Mouse (Mus musculus): ENCODE results near the gene Aldob.

Aldob gene

DNA sequence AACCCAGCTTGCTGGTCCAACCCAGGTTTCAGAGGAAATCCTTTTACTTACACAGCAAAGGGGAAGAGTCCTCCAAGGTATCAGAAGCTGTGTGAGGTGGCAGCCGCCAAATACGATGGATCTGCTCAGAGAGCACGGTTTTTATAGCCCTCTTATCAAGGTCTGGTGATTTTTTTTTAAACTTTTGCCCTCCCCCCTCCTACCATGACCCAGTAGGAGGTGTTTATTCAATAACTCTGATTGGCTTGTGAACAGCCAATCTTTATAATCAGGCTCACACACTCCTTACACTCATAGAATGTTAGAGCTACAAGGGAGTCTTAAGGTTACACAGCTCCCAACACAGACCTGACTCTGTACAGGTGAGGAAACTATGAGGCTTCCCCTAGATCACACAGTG lies at the start of gene Aldob:
Gene Aldob, minus strand, starts transcription at position 164 of the 400 bp plus-strand sequence.
- no peak for DNase-seq (ENCODE audit: low spot score in 2 of 2)

GRCm38 (mm10) chr4:49597183-49598100 lies 48.1 kb upstream of the Aldob start, which contains the start of gene Tmem246:
TSS of gene Tmem246 (minus strand) at chr4:49597876.
- DNase-seq (ENCODE audit: low spot score in 2 of 2) = peak; percentile 62 to 82

DNA sequence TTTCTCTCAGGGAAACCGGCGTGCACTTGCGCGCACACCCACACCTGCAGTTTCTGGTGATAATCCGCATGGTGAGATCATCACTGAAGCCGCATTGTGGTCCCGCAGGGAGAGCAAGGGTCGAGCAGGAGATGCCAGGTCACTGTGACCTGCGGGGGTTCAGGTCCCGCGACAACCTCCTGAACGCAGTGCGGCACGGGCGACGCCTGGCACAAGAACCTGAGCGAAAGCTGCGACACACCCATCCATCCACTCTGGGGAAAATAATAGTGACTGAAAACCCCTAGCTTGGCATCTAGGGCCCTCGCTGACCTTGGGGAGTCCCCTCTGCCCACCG lies 47.5 kb upstream of the Aldob start:
- no peak for DNase-seq (ENCODE audit: low spot score in 2 of 2)

- no peak for DNase-seq (ENCODE audit: low spot score in 2 of 2)
Observed at GRCm38 (mm10) chr4:49590152-49590551, 40.8 kb upstream of the Aldob start.

DNA sequence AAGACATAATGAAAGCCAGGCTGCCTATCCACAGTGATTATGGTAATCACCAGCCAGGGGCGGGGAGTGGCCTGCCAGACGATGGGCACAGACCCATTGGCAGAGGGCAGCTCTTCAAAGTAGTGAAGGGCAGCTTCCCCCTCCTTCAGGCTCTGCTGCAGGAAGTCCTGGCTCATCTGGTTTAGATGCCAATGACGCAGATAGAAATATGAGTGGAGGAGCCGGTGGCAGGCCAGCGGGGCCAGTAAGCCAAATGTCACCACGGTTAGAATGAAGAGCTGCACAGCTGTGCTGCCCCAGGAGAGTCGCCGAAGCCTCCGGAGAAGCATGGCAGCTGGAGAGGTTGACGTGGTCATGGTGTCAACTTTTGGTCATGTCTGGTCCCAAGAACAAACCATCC lies 37.5 kb upstream of the Aldob start:
- no peak for DNase-seq (ENCODE audit: low spot score in 2 of 2)

DNA sequence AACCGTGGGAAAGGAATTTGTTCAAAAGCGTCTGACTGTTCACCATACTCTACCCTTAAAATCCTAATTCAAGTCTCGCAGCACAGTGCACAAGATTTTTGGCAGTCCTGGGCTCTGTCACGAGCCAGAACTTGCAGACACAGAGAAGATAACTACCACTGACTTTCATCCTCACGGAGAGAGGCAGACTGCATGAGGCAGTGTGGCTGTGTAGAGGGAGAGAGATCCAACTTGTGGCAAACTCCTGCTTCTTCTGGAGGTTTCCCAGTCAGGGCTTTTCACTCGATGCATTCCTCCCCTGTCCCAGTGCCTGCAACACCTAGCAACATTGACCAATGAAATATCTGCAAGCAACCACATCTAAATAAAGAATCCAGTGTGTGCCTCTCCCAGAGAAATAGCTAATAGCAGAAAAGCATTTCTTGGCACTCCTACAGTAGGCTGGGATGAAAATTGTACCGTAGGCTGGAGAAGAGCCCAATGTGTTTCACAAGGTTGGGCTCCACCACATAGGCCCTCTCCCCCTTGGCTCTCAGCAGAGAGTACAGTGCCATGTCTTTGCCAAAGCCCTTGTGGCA lies 36.3 kb upstream of the Aldob start:
- DNase-seq (ENCODE audit: low spot score in 2 of 2) = no peak

GRCm38 (mm10) chr4:49583965-49584831 lies 34.9 kb upstream of the Aldob start:
- DNase-seq (ENCODE audit: low spot score in 2 of 2) = peak; percentile 42 to 49

- DNase-seq (ENCODE audit: low spot score in 2 of 2) = no peak
Observed at GRCm38 (mm10) chr4:49581256-49581655, 31.9 kb upstream of the Aldob start.

GRCm38 (mm10) chr4:49572194-49572593 lies 22.8 kb upstream of the Aldob start:
- no peak for DNase-seq (ENCODE audit: low spot score in 2 of 2)

GRCm38 (mm10) chr4:49567613-49568012 lies 18.3 kb upstream of the Aldob start:
- peak; percentile 38 to 54 for DNase-seq (ENCODE audit: low spot score in 2 of 2)

DNA sequence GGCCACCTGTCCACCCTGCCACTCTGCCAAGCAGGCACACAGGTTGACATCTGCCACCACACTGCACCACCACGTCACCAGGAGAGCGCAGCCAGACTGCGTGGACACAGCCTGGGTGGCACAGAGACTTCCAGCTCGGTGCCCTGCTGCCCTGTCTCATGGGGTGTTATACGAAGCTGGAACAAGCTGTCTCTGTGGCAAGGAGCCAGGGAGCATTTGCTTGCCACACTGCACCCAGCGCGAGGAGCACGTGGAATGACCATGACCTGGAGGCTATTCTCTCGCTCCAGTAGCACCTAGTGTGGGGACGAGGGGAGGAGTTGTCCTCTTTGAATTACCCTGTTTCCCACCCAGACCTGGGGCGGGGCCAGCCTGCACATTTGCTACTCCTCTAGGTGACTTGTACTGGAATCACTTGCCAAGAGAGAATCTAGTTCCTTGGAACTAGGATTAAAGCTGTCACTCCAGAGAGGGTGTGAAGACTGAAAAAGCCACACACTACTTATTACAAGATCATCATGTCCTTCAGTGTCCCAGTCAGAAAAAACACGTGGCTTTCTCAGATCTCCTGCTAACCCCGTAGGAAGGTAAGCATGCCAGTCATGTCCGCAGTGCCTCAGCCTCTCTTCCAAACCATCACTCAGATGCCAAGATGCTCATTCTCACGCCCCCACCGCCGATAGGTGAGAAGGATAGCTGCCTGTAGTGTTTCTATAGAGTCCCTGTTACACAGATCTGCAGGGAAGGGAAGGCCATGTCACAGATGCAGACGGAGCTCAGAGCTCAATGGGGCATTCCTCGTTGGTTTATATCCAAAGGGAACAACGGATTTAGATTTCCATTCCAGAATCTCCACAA lies 10.8 kb upstream of the Aldob start:
- DNase-seq (ENCODE audit: low spot score in 2 of 2) = no peak

DNA sequence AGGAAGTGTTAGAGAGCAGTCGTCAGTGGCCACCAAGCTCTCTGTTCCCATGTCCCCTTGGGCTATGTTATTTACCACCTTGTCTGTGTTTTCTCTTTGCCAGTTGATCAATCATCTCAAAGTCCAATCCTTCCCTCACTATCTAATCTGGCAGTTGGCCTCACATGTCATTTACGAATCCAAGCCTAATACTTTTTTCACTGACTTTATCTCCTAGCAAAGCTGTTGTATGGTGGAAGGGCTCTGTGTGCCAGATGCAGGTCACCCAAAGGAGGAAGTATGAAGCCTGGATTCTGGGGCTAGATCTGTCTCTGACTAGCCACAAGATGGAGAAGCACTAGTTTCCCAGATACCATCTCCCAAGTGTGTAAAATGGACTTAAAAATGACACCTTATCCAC lies 8.8 kb upstream of the Aldob start:
- no peak for DNase-seq (ENCODE audit: low spot score in 2 of 2)

DNA sequence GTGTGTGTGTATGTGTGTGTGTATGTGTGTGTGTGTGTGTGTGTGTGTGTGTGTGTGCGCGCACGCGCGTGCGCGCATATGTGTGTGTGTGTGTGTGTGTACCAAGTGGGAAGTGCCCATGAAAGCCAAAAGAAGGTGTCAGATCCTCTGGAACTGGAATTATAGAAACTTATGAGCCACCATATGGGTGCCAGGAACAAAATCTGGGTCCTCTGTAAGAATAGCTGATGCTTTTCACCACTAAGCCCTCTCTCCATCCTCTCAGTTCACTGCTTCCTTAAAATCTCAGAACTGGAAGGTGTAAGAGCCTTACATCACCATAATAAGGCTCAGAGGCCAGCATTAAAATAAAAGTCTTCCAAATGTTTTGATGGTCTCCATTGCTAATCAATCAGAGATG lies 8.0 kb upstream of the Aldob start:
- no peak for DNase-seq (ENCODE audit: low spot score in 2 of 2)

DNA sequence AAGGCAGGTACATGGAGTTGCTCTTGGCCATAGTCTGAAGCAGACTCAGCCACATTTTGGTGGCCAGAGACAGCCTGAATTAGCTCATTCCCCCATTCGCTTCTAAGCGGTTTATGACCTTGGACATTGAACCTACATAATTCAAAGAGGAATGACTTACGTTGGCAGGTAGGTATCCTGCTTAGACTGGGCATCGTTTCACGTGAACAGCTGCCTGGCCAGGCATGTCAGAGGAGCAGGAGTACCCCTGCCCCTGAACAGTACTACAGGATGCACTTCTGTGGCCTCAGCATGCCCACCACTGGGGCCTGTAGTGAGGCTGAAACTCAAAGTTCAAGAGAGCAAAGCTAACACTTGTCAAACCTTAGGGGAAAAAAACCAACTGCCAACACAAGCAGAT lies 4.0 kb upstream of the Aldob start:
- no peak for DNase-seq (ENCODE audit: low spot score in 2 of 2)

DNA sequence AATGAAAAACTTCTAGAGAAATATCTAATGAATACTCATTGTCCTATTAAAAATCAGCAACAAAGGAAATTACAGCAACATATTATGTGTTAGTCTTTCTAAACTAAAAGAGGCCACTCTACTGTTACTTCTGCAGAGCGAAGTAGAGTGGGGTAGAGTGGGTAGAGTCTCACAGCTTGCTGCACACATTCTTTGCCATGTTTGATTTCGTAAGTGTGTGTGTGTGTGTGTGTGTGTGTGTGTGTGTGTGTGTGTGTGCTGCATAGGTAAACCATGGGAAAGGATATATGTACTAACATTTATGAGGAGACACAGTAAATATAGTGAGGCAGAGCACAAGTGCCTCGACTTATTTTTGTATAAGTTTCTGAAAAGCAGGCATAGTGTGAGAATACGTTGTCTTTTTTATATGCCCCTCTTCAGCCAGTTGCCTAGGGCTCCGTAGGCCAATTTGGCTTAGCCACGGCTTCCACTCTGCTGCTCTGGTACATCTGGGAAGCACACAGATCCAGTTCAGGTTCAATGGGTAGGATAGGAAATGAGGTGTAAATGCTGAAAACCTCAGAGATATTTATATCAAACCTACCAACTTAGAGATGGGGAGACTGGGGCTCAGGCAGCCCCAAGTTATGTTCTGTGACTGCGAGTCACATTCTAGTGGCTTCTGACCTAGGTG lies 1.7 kb downstream of the Aldob start:
- DNase-seq (ENCODE audit: low spot score in 2 of 2) = no peak

GRCm38 (mm10) chr4:49546873-49547543 lies 2.3 kb downstream of the Aldob start:
- DNase-seq (ENCODE audit: low spot score in 2 of 2) = no peak

- DNase-seq (ENCODE audit: low spot score in 2 of 2) = no peak
Observed at GRCm38 (mm10) chr4:49546026-49546425, 3.3 kb downstream of the Aldob start.

DNA sequence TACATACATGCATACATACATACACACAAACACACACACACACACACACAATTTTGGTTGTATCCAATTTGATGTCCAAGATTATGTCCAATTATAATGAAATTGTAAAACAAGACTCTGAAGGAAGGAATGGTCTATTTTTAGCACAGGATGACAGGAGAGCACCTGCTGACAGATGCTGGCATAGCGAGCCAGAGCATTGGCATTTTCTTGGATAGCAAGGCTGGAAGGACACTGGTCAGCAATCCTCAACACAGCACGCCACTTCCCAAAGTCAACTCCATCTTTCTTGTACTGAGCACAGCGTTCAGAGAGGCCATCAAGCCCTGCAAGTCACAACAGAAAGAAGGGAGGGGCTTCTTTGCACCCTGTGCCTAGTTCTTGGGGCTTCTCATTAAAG lies 8.4 kb downstream of the Aldob start:
- DNase-seq (ENCODE audit: low spot score in 2 of 2) = no peak

DNA sequence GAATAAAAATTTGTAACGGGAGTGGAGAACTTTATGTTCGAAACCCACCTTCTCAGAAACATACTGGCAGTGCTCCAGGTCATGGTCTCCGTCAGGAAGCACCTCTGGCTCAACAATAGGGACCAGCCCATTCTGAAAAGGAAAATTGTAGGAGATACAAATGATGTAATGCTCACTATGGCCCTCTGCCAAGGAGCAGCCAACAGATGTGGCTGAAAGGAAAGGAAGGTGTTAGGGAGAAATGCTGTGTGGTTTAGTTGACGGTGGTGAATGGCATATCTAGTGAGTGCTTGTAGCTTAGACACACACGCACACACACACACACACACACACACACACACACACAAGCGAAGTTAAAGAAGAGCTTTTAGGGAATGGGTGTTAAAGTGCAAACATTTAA lies 9.7 kb downstream of the Aldob start:
- DNase-seq (ENCODE audit: low spot score in 2 of 2) = no peak

- no peak for DNase-seq (ENCODE audit: low spot score in 2 of 2)
Observed at GRCm38 (mm10) chr4:49536671-49537070, 12.7 kb downstream of the Aldob start.
